Mouse (Mus musculus) left cerebral cortex, postnatal 10 days (tissue): ENCODE data around the gene Lurap1l. TPM values are rescaled to one million over a fixed set of nuclear protein-coding genes. Genes with fewer than 3 reads are reported as not detected.
A peak's percentile ranks its signal among the peaks of the same experiment; 100 is the strongest.

Experiments used
- DNase-seq, 2 experiments: peaks; one replicate each; pipeline ENCODE4 v3.0.0; 2021 to 2022; ENCODE audit warnings: low spot score in 2 of 2, mixed read lengths in 1 of 2; ENCODE audit errors: extremely low spot score in 1 of 2
- intact Hi-C: fragments of 180-260 bp; cut with DNase I; formaldehyde crosslinking; loops from one replicate; pipeline ENCODE4 v1.15.1; 2025
- total RNA-seq, 2 experiments: library from RNA; stranded (reverse); gene quantifications; 2 replicates each; pipeline ENCODE4 v1.2.3; 2021

Lurap1l gene
- total RNA-seq: 1 to 10 TPM; 4.4 to 5.0 TPM

GRCm38 (mm10) chr4:80910481-80910870, at the start of gene Lurap1l:
Gene Lurap1l, plus strand, starts transcription at chr4:80910646.
- DNase-seq: peak in 1 of 2 experiments; percentile 27
- intact Hi-C loops: loop anchor here (5.0 kb wide), 1 partner anchor 43 kb away; no protein-coding TSS in a partner anchor

GRCm38 (mm10) chr4:80862962-80863361, 47.5 kb upstream of the Lurap1l start:
- intact Hi-C loops: loop anchor here (10.0 kb wide), 1 partner anchor 702 kb away; no protein-coding TSS in a partner anchor
- DNase-seq: no peak

GRCm38 (mm10) chr4:80863906-80864305, 46.5 kb upstream of the Lurap1l start:
- DNase-seq: peak in 1 of 2 experiments; percentile 25

GRCm38 (mm10) chr4:80864511-80864922, 45.9 kb upstream of the Lurap1l start:
- intact Hi-C loops: loop anchor here (10.0 kb wide), 1 partner anchor 700 kb away; no protein-coding TSS in a partner anchor
- DNase-seq: peak; percentile 61 to 69

More at GRCm38 (mm10) chr4:80863906-80864305, 46.5 kb upstream of the Lurap1l start:
- intact Hi-C loops: loop anchor here (10.0 kb wide), 1 partner anchor 701 kb away; no protein-coding TSS in a partner anchor

- intact Hi-C loops: loop anchor here (5.0 to 10.0 kb wide), 3 partner anchors 46 to 699 kb away; partner anchors contain the start of gene Lurap1l
- DNase-seq: peak; percentile 19 to 29
Measured at GRCm38 (mm10) chr4:80866065-80866464, 44.4 kb upstream of the Lurap1l start.

GRCm38 (mm10) chr4:80869598-80869997, 40.8 kb upstream of the Lurap1l start:
- intact Hi-C loops: loop anchor here (5.0 to 10.0 kb wide), 3 partner anchors 43 to 695 kb away; partner anchors contain the start of gene Lurap1l
- no peak for DNase-seq

- peak in 1 of 2 experiments; percentile 12 for DNase-seq
- intact Hi-C loops: loop anchor here (5.0 kb wide), 1 partner anchor 239 kb away; no protein-coding TSS in a partner anchor
Measured at GRCm38 (mm10) chr4:80872847-80873644, 37.4 kb upstream of the Lurap1l start.

GRCm38 (mm10) chr4:80874121-80874859, 36.2 kb upstream of the Lurap1l start:
- no peak for DNase-seq
- intact Hi-C loops: loop anchor here (5.0 kb wide), 1 partner anchor 238 kb away; no protein-coding TSS in a partner anchor

GRCm38 (mm10) chr4:80875055-80875454, 35.4 kb upstream of the Lurap1l start:
- no peak for DNase-seq
- intact Hi-C loops: no loop called here

- intact Hi-C loops: no loop called here
- no peak for DNase-seq
Measured at GRCm38 (mm10) chr4:80881996-80882599, 28.3 kb upstream of the Lurap1l start.

- intact Hi-C loops: no loop called here
- no peak for DNase-seq
Measured at GRCm38 (mm10) chr4:80886631-80887030, 23.8 kb upstream of the Lurap1l start.

GRCm38 (mm10) chr4:80891004-80891403, 19.4 kb upstream of the Lurap1l start:
- no peak for DNase-seq
- intact Hi-C loops: no loop called here

- intact Hi-C loops: no loop called here
- DNase-seq: no peak
Measured at GRCm38 (mm10) chr4:80895278-80895894, 15.1 kb upstream of the Lurap1l start.

GRCm38 (mm10) chr4:80906726-80907125, 3.7 kb upstream of the Lurap1l start:
- no peak for DNase-seq

GRCm38 (mm10) chr4:80907973-80908372, 2.5 kb upstream of the Lurap1l start:
- intact Hi-C loops: no loop called here
- DNase-seq: no peak

More at GRCm38 (mm10) chr4:80906726-80907125, 3.7 kb upstream of the Lurap1l start:
- intact Hi-C loops: no loop called here

- intact Hi-C loops: no loop called here
- DNase-seq: no peak
Measured at GRCm38 (mm10) chr4:80908902-80909301, 1.5 kb upstream of the Lurap1l start.

GRCm38 (mm10) chr4:80910871-80911701, 640 bp downstream of the Lurap1l start:
- intact Hi-C loops: loop anchor here (5.0 kb wide), 1 partner anchor 44 kb away; no protein-coding TSS in a partner anchor
- DNase-seq: peak; percentile 20 to 69
